Mouse (Mus musculus): Measurements from ENCODE around the gene Spred3.

DNA sequence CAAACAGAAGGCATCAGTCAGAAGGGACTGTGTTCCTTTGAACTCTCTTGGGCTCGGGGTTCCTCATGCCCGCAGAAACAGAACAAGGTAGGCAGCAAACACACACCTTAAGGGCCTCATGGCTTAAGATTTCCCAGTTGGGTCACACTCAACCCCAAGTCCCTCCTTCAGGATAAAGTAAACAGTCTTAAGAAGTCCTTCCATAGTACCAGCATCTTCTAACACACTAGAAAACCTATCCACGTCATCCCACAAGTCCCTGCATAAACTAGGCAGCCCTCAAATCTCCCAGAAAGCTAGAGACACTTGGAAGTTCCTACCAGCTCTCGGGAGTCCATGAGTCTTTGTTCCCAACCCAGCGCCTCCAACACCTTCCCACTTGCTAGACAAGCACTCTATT is 7.9 kb downstream of the Spred3 start:
- TF ChIP-seq POLR2A (IDR thresholded peaks at IDR 0.05; ENCODE audit: low read depth, low read length) (no peak), CTCF (IDR thresholded peaks at IDR 0.05; ENCODE audit: extremely low read depth, insufficient read length, insufficient replicate concordance, low read depth, low read length) (no peak)

Data from small intestine, adult 2 months (tissue).